Mouse (Mus musculus) layer of hippocampus, postnatal 14 days (tissue): Measurements from ENCODE around the gene Vav3. TPM values are rescaled to one million over a fixed set of nuclear protein-coding genes. Genes with fewer than 3 reads are reported as not detected.
A peak's percentile ranks its signal among the peaks of the same experiment; 100 is the strongest.

ENCODE experiments used
- DNase-seq, 2 experiments: peaks; one replicate each; pipeline ENCODE4 v3.0.0; 2021 to 2022; ENCODE audit warnings: low spot score in 2 of 2, mixed read lengths in 1 of 2
- long read RNA-seq, 2 experiments: library from polyadenylated mRNA; stranded (forward); transcript quantifications; one replicate each; pipeline ENCODE4 v2.0.0; 2021
- total RNA-seq, 2 experiments: library from RNA; stranded (reverse); gene quantifications; 2 replicates each; pipeline ENCODE4 v1.2.3; 2021

The Vav3 gene
- 1 to 10 TPM; 8.8 to 9.0 TPM for total RNA-seq
- long read RNA-seq, experiment 1, full-length matches to known transcripts, result 1 of 3 reads
- long read RNA-seq, experiment 1, partial matches to known transcripts, result 1 of 3 reads
- long read RNA-seq, experiment 1, other reads (novel, unspliced or antisense), result 1 of 3 reads
- long read RNA-seq, experiment 2, full-length matches to known transcripts, result 2 of 4 reads
- long read RNA-seq, experiment 2, partial matches to known transcripts, result 2 of 4 reads
- long read RNA-seq, experiment 2, other reads (novel, unspliced or antisense), result 0 of 4 reads

DNA sequence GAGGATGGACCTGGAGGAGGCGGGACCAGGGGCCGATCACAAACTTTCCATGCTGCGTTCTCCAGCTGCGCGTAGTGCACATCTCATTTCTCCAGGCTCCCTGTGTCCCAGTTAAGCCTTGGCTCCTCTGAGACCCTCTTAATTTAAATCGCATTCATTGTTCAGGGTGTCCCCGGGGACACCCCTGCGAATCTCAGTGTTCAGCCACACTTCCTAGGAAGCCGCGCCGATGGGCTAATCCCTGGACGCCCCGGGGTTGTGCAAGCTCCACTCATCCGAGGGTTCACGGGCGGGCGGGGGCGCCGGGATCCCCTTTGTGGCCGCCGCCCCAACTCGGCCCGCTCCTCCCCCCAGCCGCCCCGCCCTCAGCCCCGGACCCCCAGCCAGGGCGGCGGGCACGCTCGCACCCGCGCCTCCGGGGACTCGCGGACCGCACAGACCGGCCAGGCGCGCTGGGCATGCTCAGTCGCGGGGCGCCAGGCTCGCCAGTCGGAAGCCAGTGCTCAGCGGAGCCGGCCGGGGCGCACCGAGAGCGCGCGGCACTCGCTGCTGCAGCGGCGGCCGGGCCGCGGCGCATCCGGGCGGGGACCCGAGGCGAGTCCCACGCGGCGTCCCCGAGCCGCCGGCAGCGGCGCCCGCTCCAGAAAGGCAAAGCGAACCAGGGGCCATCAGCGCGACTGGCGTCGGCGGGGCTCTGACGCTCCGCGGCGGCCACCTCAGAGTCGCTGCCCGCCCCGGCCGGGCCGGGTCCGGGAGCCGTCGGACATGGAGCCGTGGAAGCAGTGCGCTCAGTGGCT, at the start of gene Vav3:
Gene Vav3 (plus strand): TSS at position 380 of the 797 bp plus-strand sequence.
- peak; percentile 45 to 53 for DNase-seq

GRCm38 (mm10) chr3:109298857-109299256, 41.6 kb upstream of the Vav3 start:
- DNase-seq, result no peak

DNA sequence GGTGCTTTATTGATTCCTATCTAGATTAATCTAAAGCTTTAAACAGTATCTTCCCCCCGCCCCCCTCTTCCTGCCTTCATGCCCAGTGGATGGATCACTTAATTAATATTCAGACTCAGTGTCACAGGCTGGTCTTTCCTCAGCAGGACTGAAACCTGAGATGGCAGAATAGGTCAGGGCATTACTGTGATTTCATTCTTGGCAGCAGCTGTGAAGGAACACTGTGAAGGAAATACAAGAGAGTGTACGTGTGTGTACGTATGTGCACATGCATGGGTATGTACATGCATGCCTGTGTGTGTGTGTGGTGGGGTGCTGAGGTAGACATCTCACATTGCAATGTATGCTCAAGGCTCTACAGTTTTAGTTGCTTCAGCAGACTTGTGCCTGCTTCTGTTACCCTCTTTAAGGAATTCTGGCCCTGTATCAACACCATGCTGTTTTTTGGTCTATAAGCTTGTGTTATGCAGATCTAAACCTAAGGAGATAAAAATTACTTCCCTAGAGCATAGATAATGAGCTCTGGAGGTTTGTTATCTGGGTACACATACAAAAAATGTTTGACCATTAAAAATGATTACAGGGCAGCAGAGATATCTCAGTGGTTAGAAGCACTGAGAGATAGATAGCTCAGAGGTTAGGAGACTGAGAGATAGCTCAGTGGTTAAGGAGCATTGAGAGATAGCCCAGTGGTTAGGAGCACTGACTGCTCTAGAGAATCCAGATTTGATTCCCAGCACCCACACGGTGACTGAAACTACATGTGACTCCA, 41.0 kb upstream of the Vav3 start:
- DNase-seq, result no peak

GRCm38 (mm10) chr3:109302059-109302458, 38.4 kb upstream of the Vav3 start:
- no peak for DNase-seq

GRCm38 (mm10) chr3:109307406-109307805, 33.0 kb upstream of the Vav3 start:
- peak; percentile 13 to 54 for DNase-seq

- no peak for DNase-seq
Measured at GRCm38 (mm10) chr3:109308468-109308867, 32.0 kb upstream of the Vav3 start.

DNA sequence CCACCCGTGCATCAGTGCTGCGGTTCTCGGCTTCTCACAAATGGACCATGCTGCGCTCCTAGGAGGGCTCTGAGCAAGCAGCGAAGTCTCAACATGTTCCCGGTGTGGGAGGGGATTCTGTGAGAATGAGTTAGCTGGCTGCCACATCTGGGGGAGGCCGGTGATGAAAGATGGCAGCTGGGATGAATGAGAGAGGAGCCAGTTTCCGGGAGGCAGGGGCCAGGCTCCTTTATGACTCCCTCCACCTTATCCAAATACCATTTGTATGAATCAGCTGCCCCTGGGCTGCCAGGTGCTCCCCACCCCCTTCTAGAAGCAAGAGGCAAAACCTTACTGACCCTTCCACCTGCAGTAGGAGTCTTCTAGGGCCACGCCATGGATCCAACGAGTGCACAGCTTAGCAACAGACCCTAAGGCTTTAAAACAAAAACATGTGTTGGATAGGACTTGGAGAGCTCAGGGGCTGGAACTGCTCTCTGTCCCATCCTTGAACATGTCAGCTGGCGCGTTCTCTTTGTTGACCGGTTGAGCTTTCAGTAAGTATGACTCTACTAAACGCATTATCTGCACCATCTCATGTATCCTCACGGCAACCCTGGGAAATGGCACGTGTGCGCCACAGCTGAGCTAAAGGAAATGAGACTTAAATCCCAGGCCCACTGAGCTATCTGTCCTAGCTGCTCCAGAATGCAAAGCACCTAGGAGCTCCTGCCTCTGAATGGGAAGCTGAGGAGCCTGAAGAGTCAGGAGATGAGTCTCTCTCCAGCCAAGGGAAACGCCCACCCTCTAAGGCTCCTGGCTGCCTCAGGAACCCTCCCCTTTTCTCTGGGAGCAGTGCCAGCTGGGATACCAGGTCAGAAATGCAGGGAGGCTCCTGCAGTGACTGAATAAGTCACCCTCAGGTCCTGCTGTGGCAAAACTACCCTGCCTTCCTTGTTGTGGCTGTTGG, 30.9 kb upstream of the Vav3 start:
- DNase-seq, result no peak

DNA sequence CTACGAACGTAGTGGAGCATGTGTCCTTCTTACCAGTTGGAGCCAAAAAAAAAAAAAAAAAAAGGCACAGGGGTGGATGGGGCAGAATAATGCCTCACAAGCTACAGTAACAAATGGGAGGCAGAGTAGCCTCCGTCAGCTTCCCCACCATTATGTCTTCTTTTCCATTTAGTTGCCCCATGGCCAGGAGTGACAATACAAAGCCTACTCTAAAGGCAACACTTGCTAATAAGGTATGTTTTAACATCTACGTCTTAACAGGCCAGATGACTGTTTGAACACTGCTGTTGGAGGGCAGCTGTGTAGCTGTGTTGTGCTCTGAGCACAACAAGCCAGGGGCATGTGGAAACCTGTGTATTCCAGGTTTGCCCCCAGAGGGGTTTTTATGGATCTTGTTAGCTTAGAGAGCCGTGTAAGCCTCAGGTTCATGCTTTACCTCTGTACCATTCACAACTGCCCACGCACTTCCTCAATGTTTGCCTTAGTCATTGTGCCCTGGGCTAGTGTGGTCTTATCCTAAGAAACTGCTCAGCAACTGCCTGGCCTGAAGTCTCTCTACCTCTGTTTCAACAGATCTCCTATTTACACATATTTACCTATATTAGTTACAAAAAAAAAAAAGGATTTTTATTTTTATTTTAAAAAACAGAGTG, 29.2 kb upstream of the Vav3 start:
- no peak for DNase-seq

DNA sequence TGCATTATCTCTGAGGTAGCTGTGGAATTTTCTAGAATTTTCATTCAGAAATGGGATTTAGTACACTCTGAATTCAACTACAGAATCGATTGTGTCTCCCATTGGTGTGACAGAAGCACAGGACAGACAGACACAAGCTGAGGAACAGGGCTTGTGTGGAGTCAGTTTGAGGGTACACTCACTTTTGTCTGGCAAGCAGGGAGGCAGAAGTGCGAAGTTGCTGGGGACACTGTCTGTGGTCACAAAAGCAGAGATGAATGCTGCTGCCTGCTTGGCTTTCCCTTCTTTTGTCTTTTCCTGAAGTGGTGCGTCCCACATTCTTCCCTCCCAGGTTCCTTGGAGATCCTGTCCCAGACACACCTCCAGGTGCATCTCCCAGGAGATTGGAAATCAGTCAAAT, 28.6 kb upstream of the Vav3 start:
- DNase-seq, result no peak

- no peak for DNase-seq
Measured at GRCm38 (mm10) chr3:109313501-109313900, 27.0 kb upstream of the Vav3 start.

DNA sequence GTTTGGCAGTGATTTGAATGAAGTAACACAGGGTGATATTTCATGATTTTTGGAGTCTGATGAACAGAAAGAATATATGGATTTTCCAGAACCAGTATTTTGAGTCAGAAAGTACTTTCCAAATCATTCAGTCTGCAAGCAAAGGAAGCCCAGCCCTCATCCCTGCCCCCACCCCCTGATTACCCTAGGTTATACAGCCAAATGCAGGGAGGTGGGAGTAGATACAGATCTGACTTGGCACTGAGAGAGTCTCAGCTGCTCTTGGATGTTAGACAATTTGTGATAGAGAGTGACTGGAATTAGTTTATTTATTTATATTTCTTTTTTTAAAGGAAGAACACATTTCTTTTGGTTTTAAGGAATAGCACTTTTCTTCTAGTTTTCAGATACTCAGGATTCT, 18.2 kb upstream of the Vav3 start:
- DNase-seq, result peak in 1 of 2 experiments; percentile 53

DNA sequence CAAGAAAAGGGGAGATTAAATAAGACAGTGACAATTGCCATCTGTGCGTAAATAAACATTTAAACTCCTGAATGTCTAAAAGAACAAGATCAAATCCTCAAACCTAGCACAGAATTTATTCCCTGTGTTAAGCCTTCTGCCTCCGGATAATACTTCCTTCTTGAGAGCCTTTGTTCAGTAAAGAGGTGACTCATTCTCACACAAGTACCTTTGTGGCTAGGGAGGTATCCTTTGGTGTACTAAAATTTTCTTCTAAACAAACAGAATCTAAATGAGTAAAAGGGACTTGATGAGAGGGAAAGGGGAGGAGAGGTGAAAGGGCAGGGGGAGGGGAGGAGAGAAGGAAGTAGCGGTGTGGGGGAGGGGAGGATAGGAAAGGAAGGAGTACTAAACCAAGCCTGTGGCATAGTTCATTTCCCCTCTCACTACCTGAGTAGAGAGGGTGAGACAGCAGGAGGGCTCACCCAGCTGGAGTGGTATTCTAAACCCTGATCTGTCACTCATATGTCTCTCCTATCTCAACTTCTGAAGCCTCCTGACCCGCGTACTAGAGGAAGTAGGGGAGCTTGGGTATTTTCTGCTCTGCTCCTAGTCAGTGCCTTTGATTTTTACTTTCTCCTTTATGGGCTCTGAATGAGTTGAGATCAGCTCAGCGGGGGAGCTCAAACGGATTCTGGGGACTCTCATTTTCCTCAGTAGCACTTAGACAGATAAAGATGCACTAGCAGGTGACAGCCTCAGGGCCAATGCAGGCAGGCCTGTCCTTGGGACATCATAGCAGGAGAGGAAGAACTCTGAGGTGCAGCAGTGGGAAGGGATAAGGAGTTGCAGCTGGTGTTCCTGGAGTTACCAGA, 16.8 kb upstream of the Vav3 start:
- DNase-seq, result no peak

DNA sequence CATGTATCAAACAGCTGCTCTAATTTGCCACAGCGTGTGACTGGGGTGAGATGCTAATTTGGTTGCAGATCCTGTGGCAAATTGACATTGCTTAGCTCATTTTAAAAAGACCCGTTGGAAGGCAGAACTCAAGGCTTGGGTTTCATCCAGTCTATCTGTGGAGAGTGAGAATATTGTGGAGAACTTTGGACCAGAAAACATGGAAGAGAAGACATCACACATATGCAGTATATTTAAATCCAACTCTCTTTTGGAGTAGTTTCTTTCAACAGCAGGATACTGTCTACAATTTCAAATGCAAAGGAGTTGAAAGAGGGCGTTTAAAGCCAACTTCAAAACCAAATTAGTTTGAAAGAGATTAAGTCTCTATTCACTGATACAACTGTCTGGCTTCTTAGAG, 13.3 kb upstream of the Vav3 start:
- no peak for DNase-seq

GRCm38 (mm10) chr3:109332755-109333154, 7.7 kb upstream of the Vav3 start:
- DNase-seq, result no peak

GRCm38 (mm10) chr3:109335470-109335869, 5.0 kb upstream of the Vav3 start:
- DNase-seq, result no peak

GRCm38 (mm10) chr3:109339290-109339689, 1.2 kb upstream of the Vav3 start:
- no peak for DNase-seq

DNA sequence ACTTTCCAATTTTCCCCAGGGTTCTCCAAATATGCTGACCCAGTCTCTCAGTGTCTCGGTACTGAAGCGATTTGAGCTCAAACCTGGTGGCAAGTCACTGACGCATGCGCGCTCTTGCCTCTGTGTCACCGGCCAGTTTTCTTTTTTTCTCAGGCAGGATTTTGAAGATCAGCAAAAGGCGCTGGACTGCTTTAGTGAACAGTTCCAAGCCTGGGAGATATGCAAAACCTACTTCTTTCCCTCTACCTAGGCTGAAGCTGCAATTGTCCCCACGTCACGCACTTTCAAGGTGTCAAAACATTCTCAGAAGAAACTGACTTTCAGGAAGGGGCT, 546 bp upstream of the Vav3 start:
- DNase-seq, result peak in 1 of 2 experiments; percentile 19

DNA sequence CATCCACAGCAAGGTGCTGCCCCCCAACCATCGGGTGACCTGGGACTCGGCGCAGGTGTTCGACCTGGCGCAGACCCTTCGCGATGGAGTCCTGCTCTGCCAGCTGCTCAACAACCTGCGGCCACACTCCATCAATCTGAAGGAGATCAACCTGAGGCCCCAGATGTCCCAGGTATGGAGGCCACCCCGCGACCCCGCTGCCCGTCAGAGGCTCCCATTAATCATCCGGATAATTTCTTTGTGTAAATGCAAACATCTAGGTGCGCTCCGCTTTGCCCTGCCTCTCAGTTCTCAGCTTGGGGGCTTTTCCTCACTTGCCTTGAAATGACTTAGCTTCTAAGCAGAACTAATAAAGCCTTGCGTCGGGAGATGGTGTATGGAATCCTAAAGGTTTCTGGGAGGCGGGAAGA, 623 bp downstream of the Vav3 start:
- DNase-seq, result no peak

DNA sequence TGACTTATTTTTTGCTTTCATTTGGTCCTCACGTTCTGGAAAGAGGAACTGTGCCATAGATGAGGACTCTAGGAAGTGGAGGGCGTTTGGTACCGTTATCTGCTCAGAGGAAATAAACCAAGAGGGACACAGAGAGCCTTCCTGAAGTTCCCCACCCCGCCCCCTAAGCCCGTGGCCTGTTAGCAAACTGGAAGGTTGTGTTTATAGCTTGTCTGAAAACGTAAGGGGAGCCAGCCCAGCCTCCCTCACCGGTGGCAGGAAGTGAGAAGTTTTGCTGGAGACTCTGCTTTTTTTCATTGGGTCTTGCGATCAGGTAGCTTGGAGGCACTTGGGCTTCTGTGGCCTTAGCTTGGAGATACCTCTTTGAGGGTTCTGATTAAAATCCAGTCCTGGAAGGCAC, 1.2 kb downstream of the Vav3 start:
- no peak for DNase-seq
